Mouse (Mus musculus) heart, embryonic 16.5 days (tissue): ENCODE results near the gene Eef1akmt1. TPM values are rescaled to one million over a fixed set of nuclear protein-coding genes. Genes with fewer than 3 reads are reported as not detected.
A peak's percentile ranks its signal among the peaks of the same experiment; 100 is the strongest.

Experiments
- ATAC-seq: fragments of 200-750 bp; cut with Nextera tagmentation; replicated peaks from 2 replicates; pipeline ENCODE4 v1.8.0; 2017; ENCODE audit warnings: moderate number of reproducible peaks; ENCODE audit not compliant: insufficient read depth, low FRiP score; ENCODE audit errors: extremely low read depth
- H3K27ac ChIP-seq: fragments of 300-500 bp; sonication (generic); 2 replicates; pipeline ENCODE4 v1.5.1; 2014; ENCODE audit warnings: mild to moderate bottlenecking, low read length, control low read depth, moderate library complexity
- H3K27me3 ChIP-seq: fragments of 300-500 bp; sonication (generic); 2 replicates; pipeline ENCODE4 v1.6.1; 2014; ENCODE audit warnings: low read length, mixed read lengths; ENCODE audit not compliant: control insufficient read depth, insufficient read depth
- H3K36me3 ChIP-seq: fragments of 300-500 bp; sonication (generic); 2 replicates; pipeline ENCODE4 v1.6.1; 2014; ENCODE audit not compliant: control insufficient read depth, insufficient read depth
- H3K4me1 ChIP-seq: fragments of 300-500 bp; sonication (generic); 2 replicates; pipeline ENCODE4 v1.6.1; 2014; ENCODE audit warnings: low read length, mixed read lengths; ENCODE audit not compliant: control insufficient read depth, insufficient read depth
- H3K4me2 ChIP-seq: fragments of 300-500 bp; sonication (generic); 2 replicates; pipeline ENCODE4 v1.6.1; 2014; ENCODE audit warnings: low read depth, mild to moderate bottlenecking, control low read depth, low read length
- H3K4me3 ChIP-seq: fragments of 300-500 bp; sonication (generic); 2 replicates; pipeline ENCODE4 v1.5.1; 2014; ENCODE audit warnings: mild to moderate bottlenecking, control low read depth, low read length
- H3K9ac ChIP-seq: fragments of 300-500 bp; sonication (generic); 2 replicates; pipeline ENCODE4 v1.6.1; 2014; ENCODE audit warnings: low read length, control low read depth
- H3K9me3 ChIP-seq: fragments of 300-500 bp; sonication (generic); replicated peaks from 2 replicates; pipeline ENCODE4 v1.6.1; 2016; ENCODE audit warnings: low read length; ENCODE audit not compliant: control insufficient read depth
- WGBS: fragments of 180-500 bp; shearing (Covaris S2); extraction: QIAGEN DNeasy Blood & Tissue Kit; methylation state at CpG from one replicate; pipeline ENCODE4 v1.1.7; 2014; 5-methylcytosine and 5-hydroxymethylcytosine counted together
- polyA plus RNA-seq: library from polyadenylated mRNA; unstranded; fragments of >200 nt; fragmentation: Nextera tagmentation; extraction: Ambion mirVana; gene quantifications from 2 replicates; pipeline ENCODE4 v1.2.1, GENCODE M21; 2015

Eef1akmt1 gene
- polyA plus RNA-seq, 1 experiment from 2014 or later: 75.7 TPM

DNA sequence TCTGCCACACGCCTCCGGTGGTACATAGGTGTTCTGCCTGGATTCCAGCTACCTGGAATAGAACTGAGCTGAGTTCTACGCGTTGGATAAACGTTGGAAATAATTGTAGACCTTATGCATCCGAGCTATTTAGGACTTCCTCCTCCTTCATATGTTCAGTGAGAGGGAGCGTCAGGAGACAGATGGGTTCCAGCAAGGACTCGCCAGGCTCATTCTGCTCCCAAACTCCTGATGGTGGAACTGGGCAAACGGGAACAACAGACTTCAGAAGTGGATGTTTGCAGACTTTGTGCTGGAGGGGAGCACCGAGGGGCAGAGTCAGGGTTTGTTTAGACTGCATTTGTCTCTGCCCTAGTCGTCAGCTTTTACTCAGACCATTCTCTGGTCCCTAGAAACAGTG is 30.7 kb downstream of the Eef1akmt1 start:
- Histone ChIP-seq H3K9me3 (no peaks in the 10 kb centered on the region), H3K4me3 (no peak overlapping the region), H3K36me3 (no peaks in the 10 kb centered on the region), H3K27me3 (no peaks in the 10 kb centered on the region), H3K4me1 (peaks cover 22% of the 10 kb centered on the region), H3K27ac (no peak overlapping the region), H3K9ac (no peak overlapping the region), H3K4me2 (no peak overlapping the region)
- 76% methylated on average over 11 of the region's 11 CpGs for WGBS
- ATAC-seq: no peak

DNA sequence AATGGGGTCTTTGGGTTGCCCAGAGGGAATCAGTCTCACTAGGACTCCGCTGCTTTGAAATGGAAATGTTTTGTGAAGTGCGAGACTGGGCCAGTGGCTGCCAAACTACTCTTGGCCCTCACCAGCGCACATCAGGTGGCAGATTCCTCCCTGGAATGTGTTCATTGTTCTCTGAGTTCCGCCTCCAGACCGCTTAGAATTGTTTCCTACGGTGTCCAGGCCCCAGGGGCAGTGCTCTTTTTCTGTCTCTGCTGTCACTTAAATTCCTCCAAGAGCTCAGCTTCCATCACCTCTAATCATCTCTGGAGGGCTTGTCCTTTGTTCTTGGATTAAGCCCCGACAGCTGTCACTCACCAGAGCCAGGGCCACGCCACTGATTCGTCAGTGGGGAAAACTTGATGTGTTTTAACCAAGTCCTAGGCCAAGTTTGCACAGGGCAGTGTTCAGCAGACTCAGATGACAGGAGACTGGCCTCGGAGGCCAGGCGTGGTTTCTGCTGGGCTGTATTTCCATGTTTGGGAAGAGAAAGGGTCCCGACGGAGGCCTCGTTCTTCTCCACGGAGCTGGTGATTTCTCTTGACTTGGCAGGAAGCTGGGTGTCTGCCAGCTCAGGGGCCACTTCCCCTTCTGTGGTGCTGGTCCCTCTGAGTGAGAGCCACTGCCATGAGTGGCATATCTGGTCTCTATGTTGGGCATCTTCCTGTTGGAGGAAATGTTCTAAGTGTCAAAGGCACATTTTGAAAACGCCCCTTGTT is 34.0 kb downstream of the Eef1akmt1 start:
- peaks cover 41% of the 10 kb centered on the region for H3K4me1 ChIP-seq
- no peaks in the 10 kb centered on the region for H3K9me3 ChIP-seq
- no peak overlapping the region; the same call in 1 of the 2 replicates for H3K4me3 ChIP-seq
- WGBS: 13% methylated on average over 16 of the region's 16 CpGs
- no peaks in the 10 kb centered on the region for H3K27me3 ChIP-seq
- H3K36me3 ChIP-seq: no peaks in the 10 kb centered on the region
- peak; percentile 52 for ATAC-seq
- peak overlapping the region; percentile 54 for H3K9ac ChIP-seq
- H3K27ac ChIP-seq: peak overlapping the region; percentile 85
- H3K4me2 ChIP-seq: peak overlapping the region; percentile 49

DNA sequence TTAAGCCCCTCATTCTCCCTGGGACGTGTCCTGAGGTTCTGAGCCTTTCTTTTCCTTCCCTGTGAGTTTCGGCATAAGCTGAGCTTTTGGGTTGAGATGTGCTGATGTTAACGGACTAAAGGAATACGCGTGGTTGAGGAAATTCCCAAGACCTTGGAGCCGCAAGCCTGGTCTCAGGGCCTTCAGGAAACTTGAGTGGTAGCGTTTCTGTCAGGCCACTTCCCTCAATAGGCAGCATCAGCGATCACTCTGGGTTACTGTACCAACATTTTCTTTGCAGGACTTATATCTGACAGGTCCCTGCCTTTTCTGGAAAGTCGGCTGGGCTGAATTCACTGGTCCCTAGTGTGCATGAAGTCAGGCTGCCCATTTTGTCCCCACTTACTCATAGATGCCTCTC is 34.6 kb downstream of the Eef1akmt1 start:
- peak overlapping the region; percentile 54 for H3K9ac ChIP-seq
- no peaks in the 10 kb centered on the region for H3K9me3 ChIP-seq
- WGBS: 56% methylated on average over 9 of the region's 9 CpGs
- H3K36me3 ChIP-seq: no peaks in the 10 kb centered on the region
- peaks cover 41% of the 10 kb centered on the region for H3K4me1 ChIP-seq
- peak overlapping the region; percentile 85 for H3K27ac ChIP-seq
- H3K27me3 ChIP-seq: no peaks in the 10 kb centered on the region
- no peak for ATAC-seq
- H3K4me2 ChIP-seq: peak overlapping the region; percentile 49
- no peak overlapping the region for H3K4me3 ChIP-seq

DNA sequence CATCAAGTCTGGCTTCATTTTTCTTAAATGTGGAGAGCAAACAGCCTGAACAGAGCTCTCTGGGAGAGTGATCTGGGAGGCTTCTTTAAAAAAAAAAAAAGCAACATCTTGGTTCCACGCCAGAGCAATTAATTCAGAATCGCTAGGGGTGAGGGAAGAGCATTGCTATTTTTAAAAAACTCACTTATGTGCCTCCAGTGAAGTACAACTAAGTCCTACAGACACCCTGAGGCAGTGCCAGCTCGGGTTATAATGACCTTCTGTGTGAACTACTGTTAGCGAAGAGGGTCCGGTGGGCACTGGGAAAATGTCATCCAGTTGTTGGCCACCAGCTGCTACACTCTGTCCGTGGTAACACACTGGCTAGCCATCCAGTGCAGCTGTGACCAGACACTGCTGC is 35.8 kb downstream of the Eef1akmt1 start:
- peak; percentile 59 for ATAC-seq
- no peaks in the 10 kb centered on the region for H3K9me3 ChIP-seq
- H3K4me2 ChIP-seq: peak overlapping the region; percentile 36
- WGBS: 29% methylated on average over 6 of the region's 6 CpGs
- peak overlapping the region; percentile 51 for H3K9ac ChIP-seq
- H3K4me3 ChIP-seq: no peak overlapping the region
- H3K27ac ChIP-seq: peak overlapping the region; percentile 93
- H3K27me3 ChIP-seq: no peaks in the 10 kb centered on the region
- H3K36me3 ChIP-seq: no peaks in the 10 kb centered on the region
- H3K4me1 ChIP-seq: peaks cover 41% of the 10 kb centered on the region

GRCm38 (mm10) chr14:57534961-57535360 is 36.5 kb downstream of the Eef1akmt1 start:
- Histone ChIP-seq H3K4me3 (no peak overlapping the region), H3K27me3 (no peaks in the 10 kb centered on the region), H3K4me2 (peak overlapping the region; percentile 36; the same call in 1 of the 2 replicates), H3K4me1 (peaks cover 41% of the 10 kb centered on the region), H3K36me3 (no peaks in the 10 kb centered on the region), H3K27ac (peak overlapping the region; percentile 93), H3K9ac (peak overlapping the region; percentile 39), H3K9me3 (no peaks in the 10 kb centered on the region)
- 30% methylated on average over 8 of the region's 8 CpGs for WGBS
- ATAC-seq: peak; percentile 39

- H3K4me1 ChIP-seq: peaks cover 46% of the 10 kb centered on the region
- WGBS: 39% methylated on average over 5 of the region's 5 CpGs
Observed at GRCm38 (mm10) chr14:57534346-57534745, 37.1 kb downstream of the Eef1akmt1 start.

GRCm38 (mm10) chr14:57533841-57534240 is 37.6 kb downstream of the Eef1akmt1 start:
- H3K27ac ChIP-seq: no peak overlapping the region
- WGBS: 40% methylated on average over 11 of the region's 11 CpGs
- H3K27me3 ChIP-seq: no peaks in the 10 kb centered on the region
- no peaks in the 10 kb centered on the region for H3K9me3 ChIP-seq
- H3K4me3 ChIP-seq: no peak overlapping the region
- no peak overlapping the region for H3K9ac ChIP-seq
- H3K4me1 ChIP-seq: peaks cover 46% of the 10 kb centered on the region
- no peak for ATAC-seq
- H3K36me3 ChIP-seq: no peaks in the 10 kb centered on the region
- no peak overlapping the region for H3K4me2 ChIP-seq

More at GRCm38 (mm10) chr14:57534346-57534745, 37.1 kb downstream of the Eef1akmt1 start:
- Histone ChIP-seq H3K9me3 (no peaks in the 10 kb centered on the region), H3K9ac (no peak overlapping the region), H3K27ac (peak overlapping the region; percentile 93), H3K27me3 (no peaks in the 10 kb centered on the region), H3K4me3 (no peak overlapping the region), H3K36me3 (no peaks in the 10 kb centered on the region), H3K4me2 (no peak overlapping the region)
- ATAC-seq: no peak

- no peak for ATAC-seq
- H3K9ac ChIP-seq: no peak overlapping the region
- H3K9me3 ChIP-seq: no peaks in the 10 kb centered on the region
- H3K4me3 ChIP-seq: no peak overlapping the region
- no peaks in the 10 kb centered on the region for H3K27me3 ChIP-seq
- no peaks in the 10 kb centered on the region for H3K36me3 ChIP-seq
- H3K4me1 ChIP-seq: peaks cover 46% of the 10 kb centered on the region
- no peak overlapping the region for H3K4me2 ChIP-seq
- no peak overlapping the region for H3K27ac ChIP-seq
- WGBS: 45% methylated on average over 3 of the region's 3 CpGs
Observed at GRCm38 (mm10) chr14:57533214-57533613, 38.2 kb downstream of the Eef1akmt1 start.

GRCm38 (mm10) chr14:57532577-57532976 is 38.8 kb downstream of the Eef1akmt1 start:
- Histone ChIP-seq H3K4me1 (peaks cover 40% of the 10 kb centered on the region), H3K27me3 (no peaks in the 10 kb centered on the region), H3K9me3 (no peaks in the 10 kb centered on the region), H3K36me3 (no peaks in the 10 kb centered on the region), H3K4me3 (no peak overlapping the region), H3K27ac (no peak overlapping the region), H3K4me2 (no peak overlapping the region), H3K9ac (no peak overlapping the region)
- no peak for ATAC-seq
- 86% methylated on average over 3 of the region's 3 CpGs for WGBS
